Mouse (Mus musculus) kidney, adult 2 months (tissue): ENCODE data around the gene Gm17364. TPM values are rescaled to one million over a fixed set of nuclear protein-coding genes. Genes with fewer than 3 reads are reported as not detected.
"Not testable (repeated sequence)": the region's sequence is repeated elsewhere in the genome, so short reads cannot be mapped to it uniquely, and the experiment has no call there.

ENCODE experiments used
- DNase-seq: peaks from one replicate; pipeline ENCODE4 v3.0.0; 2021
- H3K27ac ChIP-seq: fragments of 200-500 bp; 2 replicates; pipeline ENCODE4 v1.5.1; 2012; ENCODE audit warnings: low read depth, low read length, control low read depth, inconsistent platforms; ENCODE audit not compliant: insufficient read depth
- H3K27me3 ChIP-seq: fragments of 200-500 bp; replicated peaks from 2 replicates; pipeline ENCODE4 v1.6.1; 2012; ENCODE audit warnings: mild to moderate bottlenecking, moderate library complexity, low read length, inconsistent platforms; ENCODE audit not compliant: control insufficient read depth, insufficient read depth
- H3K36me3 ChIP-seq: fragments of 200-500 bp; 2 replicates; pipeline ENCODE4 v1.6.1; 2012; ENCODE audit warnings: mild to moderate bottlenecking, moderate library complexity, low read length, inconsistent platforms; ENCODE audit not compliant: control insufficient read depth, insufficient read depth
- H3K4me1 ChIP-seq: fragments of 200-500 bp; 2 replicates; pipeline ENCODE4 v1.6.1; 2011; ENCODE audit warnings: low read length; ENCODE audit not compliant: control insufficient read depth, insufficient read depth
- H3K4me3 ChIP-seq: fragments of 200-500 bp; 2 replicates; pipeline ENCODE4 v1.5.1; 2011; ENCODE audit warnings: mild to moderate bottlenecking, low read depth, low read length, control low read depth; ENCODE audit not compliant: insufficient read depth
- CTCF ChIP-seq: fragments of 200-500 bp; conservative IDR thresholded peaks from 2 replicates; pipeline ENCODE4 v1.5.1; 2011; ENCODE audit warnings: low read depth, mild to moderate bottlenecking, control low read depth, low read length, moderate library complexity, mixed read lengths; ENCODE audit not compliant: insufficient read depth, insufficient read length
- POLR2A ChIP-seq: fragments of 200-500 bp; IDR thresholded peaks from one replicate; pipeline ENCODE4 v1.6.1; 2011; ENCODE audit warnings: low read depth, low read length, control low read depth
- WGBS: fragments of 180-500 bp; shearing (Covaris S2); methylation state at CpG from one replicate; pipeline ENCODE4 v1.1.7; 2018; 5-methylcytosine and 5-hydroxymethylcytosine counted together
- polyA plus RNA-seq: library from polyadenylated mRNA; depleted of rRNA; stranded (reverse); fragments of >200 nt; gene quantifications from 2 replicates; pipeline ENCODE4 v1.2.3, GENCODE M21; 2012

The Gm17364 gene
- polyA plus RNA-seq, 1 experiment: not detected

DNA sequence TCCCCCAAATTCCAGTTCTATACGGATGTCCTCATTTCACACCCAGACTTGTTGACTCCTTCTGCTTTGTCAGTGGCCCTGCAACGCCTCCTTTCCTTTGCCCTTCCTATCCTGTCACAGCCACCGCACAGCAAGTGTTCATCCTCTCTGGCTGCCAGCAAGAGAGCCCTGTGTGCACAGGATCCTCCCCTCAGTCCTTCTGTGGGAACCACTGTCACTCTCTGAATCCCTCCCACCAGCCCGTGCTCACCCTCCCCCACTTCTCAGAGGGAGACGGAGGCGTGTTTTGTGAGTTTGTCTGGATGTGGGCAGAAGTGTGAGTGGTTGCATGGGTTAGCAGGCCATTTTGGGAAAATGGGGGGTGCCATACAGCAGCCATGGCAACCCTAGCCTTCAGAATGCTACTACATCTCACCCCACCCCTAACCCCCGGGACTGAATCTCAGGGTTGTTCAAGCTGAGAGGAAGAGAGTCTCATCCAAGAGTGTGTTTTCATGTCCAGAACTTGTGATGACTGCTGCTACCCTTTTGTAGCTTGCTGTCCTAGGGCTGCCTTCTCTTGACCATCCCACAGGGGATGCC, 5.9 kb downstream of the Gm17364 start:
- WGBS: 44% methylated on average over 7 of the region's 7 CpGs
- Histone ChIP-seq H3K27me3 (no peaks in the 10 kb centered on the region), H3K4me3 (no peak overlapping the region), H3K36me3 (no peaks in the 10 kb centered on the region), H3K27ac (no peak overlapping the region), H3K4me1 (no peaks in the 10 kb centered on the region)
- TF ChIP-seq POLR2A (no peak), CTCF (no peak)
- no peak for DNase-seq

DNA sequence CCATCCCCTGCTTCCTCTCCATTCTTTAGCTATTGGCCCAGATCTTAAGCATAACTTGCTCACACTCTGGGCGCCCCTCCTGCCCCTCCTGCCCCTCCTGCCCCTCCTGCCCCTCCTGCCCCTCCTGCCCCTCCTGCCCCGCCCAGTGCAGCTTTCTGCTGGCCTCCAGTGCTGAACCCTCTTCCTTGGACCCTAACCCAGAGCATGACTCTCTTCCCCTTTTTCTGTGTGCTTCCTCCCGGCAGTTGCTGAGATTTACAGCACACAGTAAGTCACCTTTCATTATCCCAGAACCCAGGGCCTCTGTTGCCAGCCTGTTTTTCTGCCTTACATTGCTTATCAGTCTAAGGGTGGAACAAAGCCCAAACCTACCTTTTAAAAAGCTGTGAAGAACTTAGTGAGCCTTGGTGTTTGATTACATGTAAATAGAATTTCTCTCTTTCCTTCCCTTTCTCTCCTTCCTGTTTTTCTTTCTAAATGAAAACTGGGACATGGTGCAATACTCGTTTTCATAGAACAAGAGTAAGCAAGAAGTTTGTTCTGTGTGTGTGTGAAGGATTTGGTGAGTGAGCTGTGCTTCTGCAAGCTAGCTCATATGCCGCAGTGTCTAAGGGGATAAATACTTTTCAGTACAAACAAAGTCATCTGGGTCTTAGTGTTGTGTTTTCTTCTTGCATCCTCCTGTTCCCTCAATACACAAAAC, 10.3 kb downstream of the Gm17364 start:
- H3K27ac ChIP-seq: no peak overlapping the region

DNA sequence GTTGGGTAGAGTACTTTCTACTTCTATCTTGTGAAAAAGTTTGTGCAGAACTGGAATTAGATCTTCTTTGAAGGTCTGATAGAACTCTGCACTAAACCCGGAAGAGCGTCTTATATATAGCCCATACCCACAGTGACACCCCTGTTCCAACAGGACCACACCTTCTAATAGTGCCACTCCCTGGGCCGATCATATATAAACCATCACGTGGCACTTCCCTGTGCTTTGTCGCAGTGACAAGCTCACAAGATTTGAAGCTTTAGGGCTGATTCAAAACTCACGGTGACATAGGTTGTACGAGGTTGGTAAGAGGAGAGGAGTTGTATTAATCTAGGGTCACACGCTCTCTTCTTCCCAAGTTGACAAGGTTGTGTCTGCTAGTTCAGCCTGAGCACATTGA, 12.2 kb downstream of the Gm17364 start:
- H3K27me3 ChIP-seq, H3K36me3 ChIP-seq, H3K27ac ChIP-seq, DNase-seq, H3K4me3 ChIP-seq, H3K4me1 ChIP-seq: not testable (repeated sequence)
- 93% methylated on average over 8 of the region's 8 CpGs for WGBS

More for the DNA sequence above, 10.3 kb downstream of the Gm17364 start:
- no peak for DNase-seq
- TF ChIP-seq CTCF (no peak), POLR2A (no peak)
- no peaks in the 10 kb centered on the region for H3K4me1 ChIP-seq
- H3K36me3 ChIP-seq: no peaks in the 10 kb centered on the region
- no peaks in the 10 kb centered on the region for H3K27me3 ChIP-seq
- H3K4me3 ChIP-seq: no peak overlapping the region
- 72% methylated on average over 5 of the region's 5 CpGs for WGBS

DNA sequence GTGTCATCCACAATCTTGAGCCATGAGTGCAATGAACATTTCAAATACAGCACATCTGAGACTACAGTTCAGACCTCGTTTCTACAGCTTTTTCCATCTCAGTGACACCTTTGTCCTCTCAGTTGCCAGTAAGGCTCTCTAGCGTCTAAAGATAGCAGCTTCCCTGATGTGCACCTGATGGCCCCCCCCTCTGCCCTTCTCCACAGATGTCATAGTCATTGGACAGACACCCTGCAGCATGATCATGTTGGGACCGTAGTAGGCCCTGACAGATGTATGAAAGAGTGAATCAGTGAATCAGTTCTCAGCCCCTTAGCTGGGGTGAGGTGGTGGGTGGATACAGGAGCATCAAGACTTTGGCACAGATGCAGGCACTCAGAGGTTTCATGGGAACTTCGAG, 15.9 kb downstream of the Gm17364 start:
- DNase-seq: no peak

DNA sequence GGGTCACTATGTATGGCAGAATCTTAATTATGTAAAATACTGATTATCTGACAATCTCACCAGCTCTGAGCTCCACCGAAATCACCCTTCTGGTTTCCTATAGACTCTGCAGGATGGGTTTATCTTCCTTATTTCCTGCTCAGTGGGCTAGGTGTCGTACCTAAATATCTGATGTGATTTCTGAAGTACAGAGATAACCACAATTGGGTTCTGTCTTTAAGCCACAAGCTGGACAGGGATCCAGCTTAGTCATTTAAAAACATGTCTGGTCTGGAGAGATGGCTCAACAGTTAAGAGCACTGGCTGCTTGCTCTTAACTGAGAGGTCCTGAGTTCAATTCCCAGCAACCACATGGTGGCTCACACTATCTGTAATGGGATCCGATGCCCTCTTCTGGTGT, 16.8 kb downstream of the Gm17364 start:
- Histone ChIP-seq H3K27ac (no peak overlapping the region), H3K4me3 (no peak overlapping the region), H3K4me1 (no peaks in the 10 kb centered on the region), H3K27me3 (no peaks in the 10 kb centered on the region), H3K36me3 (no peaks in the 10 kb centered on the region)
- DNase-seq: no peak
- TF ChIP-seq POLR2A: no peak
- 98% methylated on average over 3 of the region's 3 CpGs for WGBS

More for the DNA sequence above, 15.9 kb downstream of the Gm17364 start:
- no peak overlapping the region for H3K4me3 ChIP-seq
- no peak for TF ChIP-seq CTCF
- no peak for TF ChIP-seq POLR2A
- H3K36me3 ChIP-seq: no peaks in the 10 kb centered on the region
- 85% methylated on average over 4 of the region's 4 CpGs for WGBS
- no peak overlapping the region for H3K27ac ChIP-seq
- H3K27me3 ChIP-seq: no peaks in the 10 kb centered on the region
- no peaks in the 10 kb centered on the region for H3K4me1 ChIP-seq

DNA sequence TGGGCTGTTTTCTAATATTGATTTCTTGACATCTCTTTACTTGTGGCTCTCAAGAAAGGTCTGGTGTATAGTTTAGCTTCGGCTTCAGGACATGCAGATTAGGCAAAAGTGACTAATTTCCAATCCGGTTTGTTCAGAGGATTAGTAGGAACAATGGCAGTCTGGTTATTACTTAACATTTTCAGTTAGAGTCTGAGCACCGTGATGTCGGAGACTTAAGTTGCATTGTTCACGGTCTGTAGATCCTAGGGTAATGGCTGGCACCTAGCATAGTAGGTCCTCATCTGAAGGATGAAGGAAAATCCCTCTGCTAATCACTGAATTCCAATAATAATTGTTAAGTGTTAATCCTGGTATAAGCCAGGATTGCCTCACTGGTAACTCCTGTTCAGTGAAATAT, 17.7 kb downstream of the Gm17364 start:
- Histone ChIP-seq H3K4me1 (no peaks in the 10 kb centered on the region), H3K36me3 (no peaks in the 10 kb centered on the region), H3K27ac (no peak overlapping the region), H3K4me3 (no peak overlapping the region), H3K27me3 (no peaks in the 10 kb centered on the region)
- 80% methylated on average over 5 of the region's 5 CpGs for WGBS
- DNase-seq: no peak
- TF ChIP-seq CTCF (no peak), POLR2A (no peak)

DNA sequence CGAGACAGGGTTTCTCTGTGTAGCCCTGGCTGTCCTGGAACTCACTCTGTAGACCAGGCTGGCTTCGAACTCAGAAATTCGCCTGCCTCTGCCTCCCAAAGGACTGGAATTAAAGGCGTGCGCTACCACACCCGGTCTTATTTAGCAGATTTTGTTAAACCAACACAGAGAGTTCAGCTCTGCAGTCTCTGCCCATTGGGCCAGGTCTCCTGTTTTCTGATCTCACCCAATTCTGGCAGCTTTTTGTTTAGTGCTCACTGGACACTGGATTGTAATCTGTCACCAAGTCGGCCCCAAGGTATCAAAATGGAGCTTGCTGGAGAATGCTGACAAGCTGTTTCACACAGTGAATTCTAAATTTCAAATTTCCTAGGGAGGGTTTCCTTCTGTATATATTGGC, 21.0 kb downstream of the Gm17364 start:
- 93% methylated on average over 7 of the region's 7 CpGs for WGBS
- Histone ChIP-seq H3K27ac (no peak overlapping the region), H3K4me3 (no peak overlapping the region), H3K4me1 (peaks cover 3% of the 10 kb centered on the region; the same call in 1 of the 2 replicates), H3K27me3 (no peaks in the 10 kb centered on the region), H3K36me3 (no peaks in the 10 kb centered on the region)
- no peak for TF ChIP-seq CTCF
- TF ChIP-seq POLR2A: no peak
- no peak for DNase-seq
